Mouse (Mus musculus) CH12.LX (cell line): ENCODE results near the gene Gm3435. TPM values are rescaled to one million over a fixed set of nuclear protein-coding genes. Genes with fewer than 3 reads are reported as not detected.
"Not testable (repeated sequence)": the region's sequence is repeated elsewhere in the genome, so short reads cannot be mapped to it uniquely, and the experiment has no call there.

Source experiments
- DNase-seq: peaks from one replicate; pipeline ENCODE4 v3.0.0-alpha.2; 2013; ENCODE audit errors: extremely low read depth
- H3K27ac ChIP-seq: 2 replicates; pipeline ENCODE4 v1.5.1; 2012; ENCODE audit warnings: low read depth, mild to moderate bottlenecking, control low read depth, moderate library complexity; ENCODE audit not compliant: insufficient read depth
- H3K27me3 ChIP-seq: replicated peaks from 2 replicates; pipeline ENCODE3; 2012; ENCODE audit warnings: inconsistent platforms
- H3K36me3 ChIP-seq, 2 experiments: replicated peaks in 1 of 2; 2 replicates each; pipeline versions ENCODE3 to v1.6.1; 2012; ENCODE audit warnings: inconsistent platforms in 1 of 2, low read length in 1 of 2, mild to moderate bottlenecking in 1 of 2, mixed read lengths in 1 of 2, moderate library complexity in 1 of 2; ENCODE audit not compliant: control insufficient read depth in 1 of 2, insufficient read depth in 1 of 2
- H3K4me1 ChIP-seq, 2 experiments: 2 replicates each; pipeline ENCODE4 v1.6.1; 2012; ENCODE audit warnings: inconsistent platforms in 1 of 2, moderate library complexity in 1 of 2; ENCODE audit not compliant: insufficient read depth in 2 of 2, control insufficient read depth in 1 of 2
- H3K4me2 ChIP-seq: 2 replicates; pipeline ENCODE4 v1.6.1; 2012; ENCODE audit warnings: low read depth, mild to moderate bottlenecking, control low read depth; ENCODE audit not compliant: poor library complexity, insufficient read depth, severe bottlenecking
- H3K4me3 ChIP-seq, 3 experiments: fragments of 150-350 bp in 1 of 3; sonication (generic) in 1 of 3; replicated peaks in 1 of 3; 2 replicates each; pipeline versions ENCODE3 to v1.5.1; 2011 to 2012; ENCODE audit warnings: low read depth in 2 of 3, low read length in 2 of 3, mild to moderate bottlenecking in 2 of 3, moderate library complexity in 2 of 3, control low read depth in 1 of 3, improper control_type of control experiment in 1 of 3, inconsistent platforms in 1 of 3, mixed read lengths in 1 of 3; ENCODE audit not compliant: poor library complexity in 1 of 3
- H3K79me2 ChIP-seq: replicated peaks from 2 replicates; pipeline ENCODE4 v1.6.1; 2012; ENCODE audit warnings: mild to moderate bottlenecking, moderate library complexity; ENCODE audit not compliant: control insufficient read depth, poor library complexity, insufficient read depth, severe bottlenecking; ENCODE audit errors: extremely low read depth
- H3K9ac ChIP-seq: 2 replicates; pipeline ENCODE4 v1.6.1; 2012; ENCODE audit warnings: low read depth, mild to moderate bottlenecking, control low read depth, moderate library complexity; ENCODE audit not compliant: insufficient read depth
- H3K9me3 ChIP-seq: replicated peaks from 2 replicates; pipeline ENCODE3; 2012; ENCODE audit warnings: low read length, inconsistent platforms, mixed read lengths
- MAFK ChIP-seq: IDR thresholded peaks from 2 replicates; pipeline ENCODE4 v1.6.1; 2011; ENCODE audit warnings: low read length, improper control_type of control experiment; ENCODE audit not compliant: insufficient replicate concordance
- MEF2A ChIP-seq: IDR thresholded peaks from 2 replicates; pipeline ENCODE4 v1.6.1; 2014; ENCODE audit warnings: low read depth, mild to moderate bottlenecking, inconsistent platforms, low read length, improper control_type of control experiment, borderline replicate concordance
- RAD21 ChIP-seq: IDR thresholded peaks from 2 replicates; pipeline ENCODE4 v1.6.1; 2011; ENCODE audit warnings: low read depth, mild to moderate bottlenecking, low read length, improper control_type of control experiment, moderate library complexity
- TCF12 ChIP-seq: IDR thresholded peaks from 2 replicates; pipeline ENCODE4 v1.6.1; 2014; ENCODE audit warnings: low read depth, mild to moderate bottlenecking, inconsistent platforms, low read length, improper control_type of control experiment
- dilution Hi-C: fragments of 300-500 bp; cut with MboI; formaldehyde crosslinking; loops from 2 replicates; pipeline ENCODE4 v1.14.3; 2020; ENCODE audit warnings: low sequenced_read_pairs; ENCODE audit not compliant: extremely low pct_unique_long_range_greater_than_20kb, extremely low pct_ligation_motif_present
- in situ Hi-C: fragments of 300-500 bp; cut with MboI; formaldehyde crosslinking; loops from 3 replicates; pipeline ENCODE4 v1.14.3; 2019; ENCODE audit warnings: low sequenced_read_pairs, low pct_ligation_motif_present, low pct_unique_long_range_greater_than_20kb, mixed read lengths
- polyA plus RNA-seq: library from polyadenylated mRNA; unstranded; fragments of >175 nt; gene quantifications from 2 replicates; pipeline ENCODE4 v1.2.1, GENCODE M21; 2012; ENCODE audit warnings: low read depth; ENCODE audit not compliant: insufficient read length
- total RNA-seq, 2 experiments: library from RNA; depleted of rRNA; stranded (reverse); fragments of 300-350 nt in 1 of 2; fragments of >200 nt in 1 of 2; gene quantifications; 2 replicates each; pipeline ENCODE4 v1.2.3; 2012 to 2014

Gm3435 gene
- total and polyA plus RNA-seq, 3 experiments, result 2.3 to 9.4 (median 4.3) TPM

DNA sequence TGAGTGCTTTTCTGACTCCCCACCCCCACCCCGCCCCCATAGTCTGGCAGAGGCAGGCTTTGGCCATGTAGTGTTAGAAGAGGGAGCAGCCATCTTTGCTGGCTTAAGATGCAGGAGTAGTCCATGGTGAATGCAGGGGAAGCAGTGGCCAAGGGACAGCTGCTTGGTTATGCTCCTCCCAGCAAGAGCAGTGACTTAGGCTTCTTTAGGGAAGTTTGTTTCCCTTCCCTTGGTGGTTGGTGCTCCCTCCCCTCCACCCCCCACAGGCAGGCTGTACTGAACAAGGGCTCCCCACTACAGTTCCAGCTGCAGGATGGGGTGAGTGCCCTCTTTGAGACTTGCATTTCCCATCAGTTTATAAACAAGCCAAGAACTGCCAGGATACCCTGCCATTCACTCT lies 42.8 kb downstream of the Gm3435 start:
- DNase-seq, in situ Hi-C loops, H3K27me3 ChIP-seq, H3K4me3 ChIP-seq, H3K27ac ChIP-seq, H3K4me2 ChIP-seq, H3K79me2 ChIP-seq, dilution Hi-C loops, H3K9ac ChIP-seq, H3K4me1 ChIP-seq, H3K9me3 ChIP-seq: not testable (repeated sequence)
- peaks cover 26 to 29% of the 10 kb centered on the region in 2 experiments for H3K36me3 ChIP-seq

DNA sequence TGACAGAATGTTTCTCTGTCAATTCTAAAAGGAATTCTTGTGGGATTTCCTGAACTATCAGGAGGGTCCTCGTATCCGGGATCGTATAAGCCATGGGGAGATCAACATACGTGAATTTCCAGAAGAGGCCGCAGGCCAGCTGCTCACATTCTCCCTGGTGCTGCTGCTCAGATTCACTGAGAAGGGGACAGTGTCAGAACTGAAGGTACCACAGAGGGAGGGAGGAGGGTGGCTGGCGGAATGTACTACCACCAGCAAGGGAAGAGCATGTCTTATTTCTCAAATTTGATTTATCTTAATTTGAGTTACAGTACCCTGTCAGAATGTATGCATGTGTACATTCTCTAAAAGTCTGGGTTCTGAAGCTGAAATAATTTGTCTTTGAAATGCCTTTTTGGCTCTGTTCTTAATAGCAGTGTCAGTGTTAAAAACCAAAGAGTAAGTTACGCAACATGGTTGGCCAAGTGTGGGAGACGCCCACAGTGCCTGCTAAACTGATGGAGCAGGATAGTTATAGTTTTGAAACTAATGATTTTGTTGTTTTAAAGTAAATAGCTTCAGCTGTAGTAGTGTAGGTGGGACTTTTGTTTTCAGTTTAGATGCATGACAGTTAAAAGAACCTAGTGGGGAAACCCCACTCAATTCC lies 43.3 kb downstream of the Gm3435 start:
- peaks cover 32 to 35% of the 10 kb centered on the region in 2 experiments for H3K36me3 ChIP-seq
- H3K4me2 ChIP-seq, H3K79me2 ChIP-seq, in situ Hi-C loops, DNase-seq, H3K9ac ChIP-seq, H3K4me3 ChIP-seq, H3K27me3 ChIP-seq, H3K9me3 ChIP-seq, dilution Hi-C loops, H3K27ac ChIP-seq, H3K4me1 ChIP-seq: not testable (repeated sequence)

DNA sequence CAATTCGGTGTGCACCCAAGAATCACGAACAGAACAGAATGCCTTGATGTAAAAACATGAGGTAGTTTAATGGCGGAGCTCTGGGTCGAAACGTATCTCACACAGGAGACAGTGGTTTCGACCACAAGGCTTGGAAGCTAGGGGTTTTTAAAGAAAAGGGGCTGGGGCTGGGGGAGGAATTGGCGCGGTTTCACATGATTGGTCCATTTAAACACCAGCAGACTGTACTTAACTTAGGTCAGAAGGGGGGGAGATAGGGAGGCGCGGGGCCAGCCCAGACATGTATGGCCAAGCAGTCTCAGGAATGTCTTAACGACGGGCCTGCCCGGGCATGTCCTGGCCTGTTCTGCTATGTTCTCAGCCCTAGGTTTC lies 43.8 kb downstream of the Gm3435 start:
- H3K9me3 ChIP-seq, DNase-seq, H3K27ac ChIP-seq, H3K9ac ChIP-seq, dilution Hi-C loops, H3K4me3 ChIP-seq, H3K4me1 ChIP-seq, H3K27me3 ChIP-seq, H3K79me2 ChIP-seq, H3K4me2 ChIP-seq, in situ Hi-C loops: not testable (repeated sequence)
- H3K36me3 ChIP-seq, result peaks cover 37 to 39% of the 10 kb centered on the region in 2 experiments

DNA sequence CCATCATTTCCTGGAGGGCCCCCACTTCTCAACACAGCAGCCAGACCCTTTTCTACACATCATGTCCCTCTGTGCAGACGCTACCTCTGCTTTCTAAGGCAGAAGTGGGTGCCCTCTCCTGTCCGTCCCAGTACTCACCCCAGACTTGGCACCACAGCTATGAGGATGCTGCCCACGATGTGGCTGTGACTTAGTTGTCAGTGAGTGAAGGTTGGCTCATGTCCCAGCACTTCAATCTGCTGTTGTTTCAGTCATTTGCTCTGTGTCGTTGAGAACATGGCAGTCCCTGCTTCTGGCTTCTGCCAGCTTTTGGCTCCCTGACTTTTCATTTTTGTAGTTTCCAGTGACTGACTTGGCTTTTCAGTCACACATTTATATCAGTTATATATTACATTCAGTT lies 45.9 kb downstream of the Gm3435 start:
- dilution Hi-C loops, result no loop called here
- no peaks in the 10 kb centered on the region for H3K79me2 ChIP-seq
- in situ Hi-C loops, result no loop called here
- H3K4me1 ChIP-seq, result no peaks in the 10 kb centered on the region
- H3K9ac ChIP-seq, result no peak overlapping the region
- DNase-seq, result no peak
- no peak overlapping the region for H3K4me2 ChIP-seq
- no peak overlapping the region for H3K27ac ChIP-seq
- TF ChIP-seq TCF12, result no peak
- TF ChIP-seq MAFK, result no peak
- no peak for TF ChIP-seq MEF2A
- TF ChIP-seq RAD21, result no peak
- H3K4me3 ChIP-seq, result no peak overlapping the region
- no peaks in the 10 kb centered on the region for H3K27me3 ChIP-seq
- no peaks in the 10 kb centered on the region for H3K9me3 ChIP-seq
- H3K36me3 ChIP-seq, result peaks cover 57 to 58% of the 10 kb centered on the region in 2 experiments
